Mouse (Mus musculus) gastrocnemius, adult 2 months (tissue): Measurements from ENCODE around the gene Stard13. TPM values are rescaled to one million over a fixed set of nuclear protein-coding genes. Genes with fewer than 3 reads are reported as not detected.

Experiments
- DNase-seq: peaks from one replicate; pipeline ENCODE4 v3.0.0; 2022
- H3K27ac ChIP-seq: fragments of 200-600 bp; 2 replicates; pipeline ENCODE4 v1.8.1; 2022; ENCODE audit warnings: mild to moderate bottlenecking
- H3K4me3 ChIP-seq: fragments of 200-600 bp; 2 replicates; pipeline ENCODE4 v1.8.1; 2022; ENCODE audit warnings: mild to moderate bottlenecking, moderate library complexity
- CTCF ChIP-seq: fragments of 200-600 bp; IDR thresholded peaks from 2 replicates; pipeline ENCODE4 v1.8.1; 2022; ENCODE audit warnings: antibody characterized with exemption, mild to moderate bottlenecking, moderate library complexity
- intact Hi-C: fragments of 180-260 bp; cut with DNase I; formaldehyde crosslinking; loops from one replicate; pipeline ENCODE4 v1.15.1; 2025
- total RNA-seq, 2 experiments: library from RNA; stranded (reverse); gene quantifications; 2 replicates each; pipeline ENCODE4 v1.2.3; 2021

Stard13 gene
- total RNA-seq, 2 experiments from 2014 or later, result 6.7 to 7.4 TPM

GRCm38 (mm10) chr5:151103284-151103683, 130.4 kb downstream of the Stard13 start:
- DNase-seq, result no peak
- no peak overlapping the region for H3K4me3 ChIP-seq
- intact Hi-C loops, result no loop called here
- no peak overlapping the region for H3K27ac ChIP-seq
- TF ChIP-seq CTCF, result no peak

GRCm38 (mm10) chr5:151102262-151102661, 131.4 kb downstream of the Stard13 start:
- intact Hi-C loops, result no loop called here
- Histone ChIP-seq H3K27ac (no peak overlapping the region), H3K4me3 (no peak overlapping the region)
- DNase-seq, result no peak
- TF ChIP-seq CTCF, result no peak; the same call in 1 of the 2 replicates

- intact Hi-C loops, result no loop called here
- Histone ChIP-seq H3K27ac (peak overlapping the region; percentile 67), H3K4me3 (no peak overlapping the region)
- DNase-seq, result peak; percentile 34
- TF ChIP-seq CTCF, result no peak
Observed at GRCm38 (mm10) chr5:151096012-151096411, 137.6 kb downstream of the Stard13 start.

- Histone ChIP-seq H3K4me3 (no peak overlapping the region), H3K27ac (no peak overlapping the region)
- no peak for TF ChIP-seq CTCF
- no peak for DNase-seq
- intact Hi-C loops, result no loop called here
Observed at GRCm38 (mm10) chr5:151092886-151093665, 140.6 kb downstream of the Stard13 start.

- Histone ChIP-seq H3K4me3 (no peak overlapping the region), H3K27ac (no peak overlapping the region)
- no peak for DNase-seq
- intact Hi-C loops, result no loop called here
- TF ChIP-seq CTCF, result no peak
Observed at GRCm38 (mm10) chr5:151090996-151091395, 142.6 kb downstream of the Stard13 start.

- peak overlapping the region; percentile 30; the same call in 1 of the 2 replicates for H3K4me3 ChIP-seq
- intact Hi-C loops, result no loop called here
- H3K27ac ChIP-seq, result peak overlapping the region; percentile 72
- TF ChIP-seq CTCF, result no peak
- DNase-seq, result no peak
Observed at GRCm38 (mm10) chr5:151089201-151089600, 144.4 kb downstream of the Stard13 start.

- no peak for TF ChIP-seq CTCF
- peak overlapping the region; percentile 71 for H3K27ac ChIP-seq
- H3K4me3 ChIP-seq, result peak overlapping the region; percentile 29
- peak; percentile 45 for DNase-seq
- intact Hi-C loops, result no loop called here
Observed at GRCm38 (mm10) chr5:151086425-151087202, 147.0 kb downstream of the Stard13 start.

- DNase-seq, result no peak
- intact Hi-C loops, result no loop called here
- Histone ChIP-seq H3K27ac (peak overlapping the region; percentile 71), H3K4me3 (no peak overlapping the region)
- TF ChIP-seq CTCF, result no peak
Observed at GRCm38 (mm10) chr5:151085749-151086148, 147.9 kb downstream of the Stard13 start.

- TF ChIP-seq CTCF, result no peak
- DNase-seq, result no peak
- Histone ChIP-seq H3K27ac (no peak overlapping the region), H3K4me3 (no peak overlapping the region)
- intact Hi-C loops, result no loop called here
Observed at GRCm38 (mm10) chr5:151080276-151080675, 153.4 kb downstream of the Stard13 start.

GRCm38 (mm10) chr5:151077953-151078352, 155.7 kb downstream of the Stard13 start:
- TF ChIP-seq CTCF, result no peak
- intact Hi-C loops, result no loop called here
- H3K4me3 ChIP-seq, result no peak overlapping the region
- no peak overlapping the region for H3K27ac ChIP-seq
- DNase-seq, result no peak

GRCm38 (mm10) chr5:151076917-151077316, 156.7 kb downstream of the Stard13 start:
- no peak overlapping the region for H3K4me3 ChIP-seq
- DNase-seq, result no peak
- TF ChIP-seq CTCF, result no peak
- peak overlapping the region; percentile 9; the same call in 1 of the 2 replicates for H3K27ac ChIP-seq
- intact Hi-C loops, result no loop called here

- DNase-seq, result no peak
- intact Hi-C loops, result no loop called here
Observed at GRCm38 (mm10) chr5:151074282-151074681, 159.4 kb downstream of the Stard13 start.

GRCm38 (mm10) chr5:151071430-151071829, 162.2 kb downstream of the Stard13 start:
- TF ChIP-seq CTCF, result no peak
- peak; percentile 49 for DNase-seq
- Histone ChIP-seq H3K4me3 (no peak overlapping the region), H3K27ac (peak overlapping the region; percentile 43; the same call in 1 of the 2 replicates)
- intact Hi-C loops, result no loop called here

More at GRCm38 (mm10) chr5:151074282-151074681, 159.4 kb downstream of the Stard13 start:
- no peak overlapping the region for H3K4me3 ChIP-seq
- 0 out of 2 replicates have a peak overlapping the region, but pooled peaks have one; percentile 12 for H3K27ac ChIP-seq
- no peak for TF ChIP-seq CTCF
